Mouse (Mus musculus): ENCODE results near the gene Tbp.

Gene Tbp

DNA sequence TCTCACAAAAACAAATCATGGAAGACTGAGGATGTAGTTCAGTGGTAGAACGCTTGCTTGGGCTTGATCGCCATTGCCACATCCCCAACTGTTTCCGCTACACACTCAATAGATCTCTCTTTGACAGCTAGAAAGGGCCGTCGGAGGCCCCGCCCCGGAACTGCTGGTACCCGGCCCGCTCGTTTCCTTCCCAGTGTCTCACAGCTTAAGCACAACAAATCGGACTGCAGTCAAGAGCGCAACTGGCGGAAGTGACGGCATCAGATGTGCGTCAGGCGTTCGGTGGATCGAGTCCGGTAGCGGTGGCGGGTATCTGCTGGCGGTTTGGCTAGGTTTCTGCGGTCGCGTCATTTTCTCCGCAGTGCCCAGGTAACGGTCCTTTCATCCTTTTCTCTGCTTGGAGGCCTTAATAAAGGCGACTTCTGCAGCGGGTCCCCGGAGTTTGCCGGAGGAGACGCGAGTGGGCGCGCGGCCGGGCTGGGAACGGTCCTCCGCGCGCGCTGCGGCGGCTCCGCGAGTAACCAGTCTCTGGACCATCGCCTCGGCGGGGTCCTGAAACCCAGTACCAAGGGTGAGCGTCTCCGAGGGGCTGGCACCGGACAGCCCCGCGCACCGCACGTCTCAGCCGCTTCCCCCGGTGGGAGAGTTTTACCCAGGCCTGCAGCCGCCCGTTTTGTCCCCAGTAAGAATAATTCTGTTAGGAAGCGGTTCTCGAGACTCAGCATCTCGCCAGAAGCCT is at the start of gene Tbp, which contains the start of gene Psmb1:
Gene Tbp (plus strand): TSS at position 233 of the 739 bp plus-strand sequence.
Gene Psmb1 (minus strand): TSS at position 96 of the 739 bp plus-strand sequence.
- DNase-seq, result peak; percentile 97 to 98

DNA sequence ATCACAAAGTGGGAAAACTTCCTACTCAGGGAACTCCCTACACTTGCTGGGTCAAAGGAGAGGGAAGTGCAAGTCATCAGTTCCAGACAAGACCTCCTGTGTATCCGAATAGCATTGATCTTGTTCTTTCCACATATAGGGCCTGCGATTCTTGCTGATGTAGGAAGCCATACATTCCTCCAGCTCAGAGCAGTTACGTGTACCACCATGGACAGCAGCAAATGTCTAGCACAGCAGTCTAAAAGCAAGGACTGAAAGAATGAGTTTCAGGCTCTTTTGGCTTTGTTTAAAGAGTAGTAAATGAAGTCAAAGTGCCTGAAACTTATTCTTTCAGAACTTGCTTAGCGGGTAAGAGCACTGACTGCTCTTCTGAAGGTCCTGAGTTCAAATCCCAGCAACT is 44.5 kb upstream of the Tbp start:
- DNase-seq, result no peak

- no peak for DNase-seq
Measured at GRCm38 (mm10) chr17:15456595-15456994, 43.1 kb upstream of the Tbp start.

DNA sequence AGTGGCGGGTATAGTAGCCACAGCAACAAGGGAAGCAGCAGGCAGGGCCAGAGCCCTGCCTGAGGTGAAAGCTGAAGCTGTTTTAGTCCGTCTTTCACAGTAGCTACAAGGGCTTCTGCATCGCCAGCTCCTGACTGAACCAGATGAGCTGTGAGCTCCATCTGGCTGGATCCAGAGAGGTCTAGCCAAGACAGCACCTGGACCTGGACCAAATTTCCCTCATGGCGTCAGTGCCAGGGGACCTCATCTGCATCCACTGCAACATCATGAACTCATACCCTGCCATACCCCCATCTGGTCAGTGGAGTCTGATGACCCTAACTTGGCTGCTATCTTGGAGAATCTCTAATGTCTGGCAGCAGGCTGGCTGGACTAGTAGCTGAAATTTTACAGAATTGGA is 39.9 kb upstream of the Tbp start:
- no peak for DNase-seq

GRCm38 (mm10) chr17:15461921-15462495 is 37.7 kb upstream of the Tbp start:
- no peak for DNase-seq

DNA sequence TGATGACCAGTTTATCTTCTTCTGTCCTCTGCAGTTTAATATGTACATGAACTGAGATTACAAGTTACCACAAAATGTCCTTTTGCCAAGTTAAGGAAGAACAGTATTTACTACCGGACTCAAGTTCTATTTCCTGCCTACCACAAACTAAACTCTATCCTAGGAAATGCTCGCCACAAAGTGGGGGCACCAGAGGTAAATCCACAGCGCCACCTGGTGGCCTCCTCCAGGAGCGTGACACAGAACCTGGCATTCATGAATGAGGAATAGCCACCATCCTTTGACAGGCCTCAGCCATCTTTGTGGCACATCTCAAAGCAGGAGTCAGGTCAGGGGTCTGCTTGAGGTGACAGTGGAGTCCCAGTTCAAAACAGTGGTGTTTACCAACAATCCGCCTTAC is 32.0 kb upstream of the Tbp start:
- DNase-seq, result peak; percentile 31 to 68

DNA sequence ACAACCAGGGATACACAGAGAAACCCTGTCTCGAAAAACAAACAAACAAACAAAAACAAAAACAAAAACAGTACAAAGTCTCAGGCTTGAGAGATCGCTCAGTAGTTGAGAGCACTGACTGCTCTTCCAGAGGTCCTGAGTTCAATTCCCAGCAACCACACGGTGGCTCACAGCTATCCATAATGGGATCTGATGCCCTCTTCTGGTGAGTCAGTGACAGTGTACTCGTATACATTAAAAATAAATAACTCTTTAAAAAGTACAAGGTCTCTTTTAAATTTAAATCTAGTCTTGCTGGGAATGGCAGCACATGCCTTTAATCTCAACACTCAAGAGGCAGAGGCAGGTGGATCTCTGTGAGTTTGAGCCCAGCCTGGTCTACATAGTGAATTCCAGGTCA is 27.0 kb upstream of the Tbp start:
- no peak for DNase-seq

GRCm38 (mm10) chr17:15490542-15490941 is 9.1 kb upstream of the Tbp start:
- DNase-seq, result no peak

- DNase-seq, result peak; percentile 94 to 95
Measured at GRCm38 (mm10) chr17:15497882-15498752, 1.6 kb upstream of the Tbp start.

- DNase-seq, result no peak
Measured at GRCm38 (mm10) chr17:15498753-15499113, 955 bp upstream of the Tbp start.

GRCm38 (mm10) chr17:15510694-15511093 is 11.0 kb downstream of the Tbp start:
- no peak for DNase-seq

- DNase-seq, result no peak
Measured at GRCm38 (mm10) chr17:15517776-15518175, 18.1 kb downstream of the Tbp start.

- no peak for DNase-seq
Measured at GRCm38 (mm10) chr17:15518186-15518585, 18.5 kb downstream of the Tbp start.

- DNase-seq, result no peak
Measured at GRCm38 (mm10) chr17:15518766-15519165, 19.1 kb downstream of the Tbp start.

GRCm38 (mm10) chr17:15526304-15526703 is 26.6 kb downstream of the Tbp start:
- peak in 1 of 2 experiments; percentile 15 for DNase-seq

GRCm38 (mm10) chr17:15526986-15527810 is 27.5 kb downstream of the Tbp start, which contains the start of gene Pdcd2:
TSS of gene Pdcd2 (minus strand) at chr17:15527301.
- DNase-seq, result peak; percentile 95 to 96

DNA sequence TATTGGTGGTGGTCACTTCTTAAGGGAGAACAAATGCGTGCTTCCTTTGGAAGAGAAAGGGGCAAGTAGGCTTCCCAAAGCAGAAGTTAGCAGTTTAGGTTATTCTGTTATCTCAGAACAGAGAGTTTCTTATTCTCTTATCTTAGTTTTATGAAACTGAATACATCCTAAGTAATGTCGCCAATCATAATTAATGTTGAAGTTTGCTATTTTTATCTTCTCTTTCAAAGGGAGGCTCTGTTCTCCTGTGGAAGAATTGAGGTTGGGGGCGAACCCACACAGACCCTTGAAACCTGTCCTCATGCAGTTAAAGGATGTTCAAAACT is 28.1 kb downstream of the Tbp start:
- no peak for DNase-seq

DNA sequence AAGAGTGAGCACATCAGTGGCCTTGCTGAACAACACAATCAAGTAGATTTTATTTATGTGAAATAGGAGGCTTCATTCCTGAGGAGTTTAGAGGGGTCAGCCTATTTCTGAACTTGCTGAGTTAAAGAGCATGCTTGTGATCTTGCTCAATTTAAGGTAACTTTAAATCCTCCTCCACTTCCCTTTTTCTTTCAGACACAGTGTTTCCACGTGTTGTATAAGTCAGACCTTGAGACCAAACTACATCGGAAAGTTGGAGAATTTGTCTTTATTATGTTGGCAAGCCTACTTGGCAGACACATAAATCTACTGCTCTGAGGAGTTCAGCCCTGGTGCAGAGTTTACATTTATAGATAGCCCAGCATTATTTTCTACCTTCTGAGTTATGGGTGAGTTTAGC is 29.2 kb downstream of the Tbp start:
- DNase-seq, result no peak

DNA sequence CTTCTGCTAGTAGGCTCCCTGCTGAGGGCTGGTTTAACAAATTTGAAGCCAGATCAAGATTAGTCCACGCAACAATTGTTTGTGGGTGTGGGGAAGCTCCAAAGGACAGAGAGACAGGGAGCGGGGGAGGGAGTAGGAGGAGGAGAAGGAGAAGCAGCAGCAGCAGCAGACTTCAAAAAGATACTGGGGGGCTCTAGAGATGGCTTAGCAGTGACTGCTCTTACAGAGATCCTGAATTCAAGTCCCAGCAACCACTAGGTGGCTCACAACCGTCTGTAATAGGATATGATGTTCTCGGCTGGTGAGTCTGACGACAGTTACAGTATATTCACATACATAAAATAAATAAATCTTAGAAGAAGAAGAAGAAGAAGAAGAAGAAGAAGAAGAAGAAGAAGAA is 30.5 kb downstream of the Tbp start:
- peak; percentile 34 to 45 for DNase-seq

DNA sequence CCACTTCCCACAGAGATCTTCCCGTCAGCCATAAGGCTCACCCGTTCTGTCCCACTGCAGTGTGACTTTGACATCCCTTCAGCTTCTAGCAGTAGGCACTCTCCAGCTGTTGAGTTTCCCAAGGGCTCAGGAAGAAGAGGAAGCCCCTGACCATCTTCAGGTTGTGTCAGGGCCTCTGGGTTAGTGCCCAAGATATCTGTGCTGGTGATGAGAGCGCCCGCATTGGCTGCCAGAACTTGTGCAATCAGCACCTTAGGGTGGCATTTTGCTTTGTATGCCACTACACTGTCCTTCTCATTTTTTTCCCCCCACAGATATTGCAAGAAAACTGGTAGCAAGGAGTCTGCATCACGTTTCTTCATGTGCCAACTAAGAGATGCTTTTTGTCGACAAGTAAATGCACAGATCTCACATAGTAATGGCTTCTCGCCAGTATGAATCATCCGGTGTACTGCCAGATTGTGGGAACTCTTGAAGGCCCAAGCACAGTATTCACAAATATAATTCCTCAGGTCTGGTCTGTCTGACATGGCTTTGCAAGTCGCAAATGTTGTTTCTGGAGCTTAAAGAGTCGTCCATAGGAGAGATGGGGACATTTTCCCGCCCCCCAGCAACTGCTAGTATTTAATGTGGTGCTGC is 35.6 kb downstream of the Tbp start:
- peak; percentile 26 to 28 for DNase-seq

DNA sequence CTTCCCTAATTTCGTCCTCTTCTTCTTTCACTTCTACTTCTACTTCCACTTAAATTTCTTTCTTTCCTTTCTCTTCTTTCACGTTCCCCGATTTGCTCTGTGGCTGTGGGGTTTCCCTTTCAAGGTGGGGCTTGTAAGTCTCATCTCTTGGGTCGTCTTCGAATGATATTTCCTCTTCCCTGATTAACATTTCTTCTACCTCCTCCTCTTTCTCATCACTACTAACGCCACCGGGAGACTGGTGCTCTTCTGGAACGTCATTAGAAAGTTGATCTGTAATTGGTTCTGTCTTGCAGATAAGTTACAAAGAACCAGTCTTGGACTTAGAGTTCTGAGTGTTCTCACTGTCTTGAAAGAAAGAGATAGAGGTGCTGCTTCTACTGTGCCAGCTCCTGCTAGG is 36.3 kb downstream of the Tbp start:
- no peak for DNase-seq

DNA sequence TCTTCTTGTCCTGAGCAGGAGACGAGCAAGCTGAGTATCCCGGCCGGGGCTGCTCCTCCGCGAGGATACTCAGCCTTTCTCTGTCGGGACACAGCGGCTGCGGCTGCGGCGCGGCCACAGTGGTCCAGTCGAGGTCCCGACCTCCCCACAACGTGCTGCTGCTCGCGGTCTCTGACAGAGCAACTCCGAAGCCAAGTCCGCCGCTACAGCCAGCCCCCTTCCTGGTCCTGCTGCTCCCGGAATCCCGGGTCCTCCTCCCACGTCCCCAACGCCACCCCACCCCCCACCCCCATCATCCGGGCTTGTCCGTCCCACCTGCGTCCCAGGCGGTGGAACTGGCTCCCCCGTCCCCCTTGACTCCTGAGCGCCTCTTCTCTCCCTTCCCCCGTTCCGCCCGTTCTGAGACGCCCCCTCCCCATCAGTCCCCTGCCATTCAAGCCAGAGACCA is 36.8 kb downstream of the Tbp start:
- DNase-seq, result peak in 1 of 2 experiments; percentile 26

Measured in cerebellum, adult 18-20 months (tissue).